Comparison of ENCODE assay signal across 15 mouse cellular contexts in the genomic region with DNA sequence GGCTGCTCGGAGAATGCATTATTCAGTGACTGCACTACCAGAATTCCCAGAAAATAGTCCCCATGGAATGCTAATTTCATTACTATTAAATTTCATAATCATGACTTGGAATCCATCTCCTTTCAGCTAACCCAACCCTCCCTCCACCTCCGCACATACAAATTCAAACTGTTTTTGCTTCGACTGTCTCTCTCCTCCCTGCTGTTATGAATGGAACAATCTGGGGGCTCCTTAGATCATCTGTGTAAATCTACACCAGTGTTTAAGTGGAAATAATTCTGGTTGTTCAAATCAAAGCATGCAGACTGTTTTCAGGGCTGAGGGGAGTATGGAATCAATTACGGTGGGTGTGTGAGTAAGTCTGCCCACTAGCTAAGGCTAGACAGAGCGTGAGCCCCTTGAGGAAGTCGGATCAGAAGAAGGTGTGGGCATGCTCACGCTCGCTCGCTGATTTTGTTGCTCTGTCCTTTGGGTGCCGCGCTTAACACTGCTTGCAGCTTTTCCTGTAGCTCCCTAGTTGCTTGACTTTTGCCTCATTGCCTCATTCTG.
A peak's percentile ranks its signal among the peaks of the same experiment; 100 is the strongest.
DNase-seq lines count a peak whose midpoint lies in the region; ATAC-seq and TF ChIP-seq lines count a peak whose summit lies in the region.
"Had no signal": no experiment of that assay in that cellular context is flagged by ENCODE, and none has a peak within 500 bp of the region (broad histone marks: within the 10 kb centered on the region; RNA-seq: fewer than 3 reads in every experiment).

No protein-coding gene starts in this region.

- H3K9me3 ChIP-seq in hindbrain, embryonic 10.5 days, result no peaks in the 10 kb centered on the region
- H3K9me3 ChIP-seq in hindbrain, embryonic 11.5 days (ENCODE audit: control insufficient read depth, low read length), result no peaks in the 10 kb centered on the region
- no peaks in the 10 kb centered on the region for H3K9me3 ChIP-seq in midbrain, embryonic 14.5 days (ENCODE audit: control insufficient read depth, low read length)
- no peaks in the 10 kb centered on the region for H3K9me3 ChIP-seq in midbrain, postnatal 0 days (ENCODE audit: low read length)
- H3K9me3 ChIP-seq in hindbrain, embryonic 14.5 days (ENCODE audit: control insufficient read depth, low read length), result no peaks in the 10 kb centered on the region

- no peak overlapping the region for H3K4me3 ChIP-seq in hindbrain, embryonic 10.5 days
- H3K4me3 ChIP-seq in hindbrain, embryonic 11.5 days (ENCODE audit: low read depth, low read length), result no peak overlapping the region
- H3K4me3 ChIP-seq in midbrain, embryonic 14.5 days (replicated peaks; ENCODE audit: low read depth, low read length), result no peak overlapping the region
- H3K4me3 ChIP-seq in midbrain, postnatal 0 days (ENCODE audit: low read depth, low read length), result no peak overlapping the region
- no peak overlapping the region for H3K4me3 ChIP-seq in hindbrain, embryonic 14.5 days (replicated peaks; ENCODE audit: low read length)

- no peak for DNase-seq in hindbrain, embryonic 10.5 days (ENCODE audit: low spot score)
- no peak for DNase-seq in hindbrain, embryonic 11.5 days (ENCODE audit: low spot score)
- no peak for DNase-seq in midbrain, embryonic 14.5 days
- DNase-seq in midbrain, postnatal 0 days (ENCODE audit: low spot score), result no peak
- DNase-seq in hindbrain, embryonic 14.5 days (ENCODE audit: low spot score), result no peak
- DNase-seq in left cerebral cortex, postnatal 4 days, result no peak
- no peak for DNase-seq in T-cell, adult 2 months (ENCODE audit: low spot score)
- no peak for DNase-seq in gastrocnemius, postnatal 10 days
- DNase-seq: B cell, adult 2 months; cerebellum, adult 9-11 months; kidney, postnatal 14 days; right cerebral cortex, adult 18-20 months; thymus, adult 18-20 months had no signal

- ATAC-seq in hindbrain, embryonic 11.5 days (ENCODE audit: low FRiP score), result no peak
- ATAC-seq in midbrain, embryonic 14.5 days (ENCODE audit: low FRiP score, low TSS enrichment), result no peak
- ATAC-seq in midbrain, postnatal 0 days (ENCODE audit: low FRiP score), result no peak
- no peak for ATAC-seq in hindbrain, embryonic 14.5 days (ENCODE audit: low FRiP score)
- ATAC-seq: activated CD4-positive, CD25-positive, alpha-beta regulatory T cell, adult 4 months had no signal

- no peaks in the 10 kb centered on the region for H3K36me3 ChIP-seq in hindbrain, embryonic 10.5 days
- no peaks in the 10 kb centered on the region for H3K36me3 ChIP-seq in hindbrain, embryonic 11.5 days (ENCODE audit: control insufficient read depth, insufficient read depth, low read length)
- H3K36me3 ChIP-seq in midbrain, embryonic 14.5 days (ENCODE audit: control insufficient read depth, insufficient read depth, low read length), result no peaks in the 10 kb centered on the region
- no peaks in the 10 kb centered on the region for H3K36me3 ChIP-seq in midbrain, postnatal 0 days (ENCODE audit: insufficient read depth, low read length)
- H3K36me3 ChIP-seq in hindbrain, embryonic 14.5 days (replicated peaks; ENCODE audit: control insufficient read depth, insufficient read depth), result no peaks in the 10 kb centered on the region

- H3K27ac ChIP-seq in hindbrain, embryonic 10.5 days, result peak overlapping the region; percentile 23
- H3K27ac ChIP-seq in hindbrain, embryonic 11.5 days (ENCODE audit: low read depth, low read length), result no peak overlapping the region
- H3K27ac ChIP-seq in midbrain, embryonic 14.5 days (replicated peaks; ENCODE audit: low read depth, low read length), result peak overlapping the region; percentile 54; the same call in 1 of the 2 replicates
- H3K27ac ChIP-seq in midbrain, postnatal 0 days (ENCODE audit: low read depth, low read length), result no peak overlapping the region
- H3K27ac ChIP-seq in hindbrain, embryonic 14.5 days, result peak overlapping the region; percentile 40
- H3K27ac ChIP-seq: macrophage had no signal

- intact Hi-C loops in left cerebral cortex, postnatal 4 days (cut with DNase I), result no loop called here

- WGBS in hindbrain, embryonic 10.5 days, result 73% methylated on average over 11 of the region's 11 CpGs
- 64% methylated on average over 11 of the region's 11 CpGs for WGBS in hindbrain, embryonic 11.5 days
- WGBS in midbrain, embryonic 14.5 days, result 63% methylated on average over 11 of the region's 11 CpGs
- WGBS in midbrain, postnatal 0 days, result 49% methylated on average over 11 of the region's 11 CpGs
- 62% methylated on average over 11 of the region's 11 CpGs for WGBS in hindbrain, embryonic 14.5 days

- H3K4me1 ChIP-seq in hindbrain, embryonic 10.5 days (replicated peaks), result peaks cover 76% of the 10 kb centered on the region
- peaks cover 4% of the 10 kb centered on the region; the same call in 1 of the 2 replicates for H3K4me1 ChIP-seq in hindbrain, embryonic 11.5 days (replicated peaks; ENCODE audit: control insufficient read depth, insufficient read depth, low read length)
- H3K4me1 ChIP-seq in midbrain, embryonic 14.5 days (ENCODE audit: control insufficient read depth, insufficient read depth, low read length), result peaks cover 50% of the 10 kb centered on the region
- H3K4me1 ChIP-seq in midbrain, postnatal 0 days (ENCODE audit: insufficient read depth, low read length), result peaks cover 16% of the 10 kb centered on the region
- H3K4me1 ChIP-seq in hindbrain, embryonic 14.5 days (replicated peaks; ENCODE audit: control insufficient read depth, insufficient read depth, low read length), result peaks cover 56% of the 10 kb centered on the region

- no peak overlapping the region for H3K4me2 ChIP-seq in hindbrain, embryonic 11.5 days (replicated peaks; ENCODE audit: low read depth, low read length)
- no peak overlapping the region for H3K4me2 ChIP-seq in midbrain, embryonic 14.5 days (ENCODE audit: low read length)
- no peak overlapping the region for H3K4me2 ChIP-seq in midbrain, postnatal 0 days (ENCODE audit: low read depth, low read length, poor library complexity, severe bottlenecking)
- H3K4me2 ChIP-seq in hindbrain, embryonic 14.5 days (replicated peaks), result no peak overlapping the region

- no peaks in the 10 kb centered on the region for H3K27me3 ChIP-seq in hindbrain, embryonic 10.5 days (ENCODE audit: insufficient read depth, poor library complexity, severe bottlenecking)
- H3K27me3 ChIP-seq in hindbrain, embryonic 11.5 days (ENCODE audit: control insufficient read depth, insufficient read depth, low read length), result no peaks in the 10 kb centered on the region
- no peaks in the 10 kb centered on the region for H3K27me3 ChIP-seq in midbrain, embryonic 14.5 days (ENCODE audit: control insufficient read depth, insufficient read depth, low read length)
- H3K27me3 ChIP-seq in midbrain, postnatal 0 days (ENCODE audit: insufficient read depth, low read length), result no peaks in the 10 kb centered on the region
- H3K27me3 ChIP-seq in hindbrain, embryonic 14.5 days (ENCODE audit: control insufficient read depth, insufficient read depth, low read length), result no peaks in the 10 kb centered on the region

- no peak overlapping the region for H3K9ac ChIP-seq in hindbrain, embryonic 11.5 days (ENCODE audit: low read depth, low read length)
- H3K9ac ChIP-seq in midbrain, embryonic 14.5 days (replicated peaks; ENCODE audit: low read length), result no peak overlapping the region
- H3K9ac ChIP-seq in midbrain, postnatal 0 days (replicated peaks; ENCODE audit: low read length, poor library complexity, severe bottlenecking), result no peak overlapping the region
- H3K9ac ChIP-seq in hindbrain, embryonic 14.5 days, result no peak overlapping the region

- no peak for TF ChIP-seq CTCF in midbrain, postnatal 0 days (IDR thresholded peaks at IDR 0.05)

Comparison
In these comparisons a context has a peak if more than half of its experiments do, and no peak if none do; other contexts are left out.
1. H3K27ac ChIP-seq: peak in hindbrain, embryonic 10.5 days (single experiment), midbrain, embryonic 14.5 days (single experiment) and hindbrain, embryonic 14.5 days (single experiment); none in hindbrain, embryonic 11.5 days (single experiment) and midbrain, postnatal 0 days (single experiment).